Mouse (Mus musculus): ENCODE results near the gene Ssh3.

Gene Ssh3

DNA sequence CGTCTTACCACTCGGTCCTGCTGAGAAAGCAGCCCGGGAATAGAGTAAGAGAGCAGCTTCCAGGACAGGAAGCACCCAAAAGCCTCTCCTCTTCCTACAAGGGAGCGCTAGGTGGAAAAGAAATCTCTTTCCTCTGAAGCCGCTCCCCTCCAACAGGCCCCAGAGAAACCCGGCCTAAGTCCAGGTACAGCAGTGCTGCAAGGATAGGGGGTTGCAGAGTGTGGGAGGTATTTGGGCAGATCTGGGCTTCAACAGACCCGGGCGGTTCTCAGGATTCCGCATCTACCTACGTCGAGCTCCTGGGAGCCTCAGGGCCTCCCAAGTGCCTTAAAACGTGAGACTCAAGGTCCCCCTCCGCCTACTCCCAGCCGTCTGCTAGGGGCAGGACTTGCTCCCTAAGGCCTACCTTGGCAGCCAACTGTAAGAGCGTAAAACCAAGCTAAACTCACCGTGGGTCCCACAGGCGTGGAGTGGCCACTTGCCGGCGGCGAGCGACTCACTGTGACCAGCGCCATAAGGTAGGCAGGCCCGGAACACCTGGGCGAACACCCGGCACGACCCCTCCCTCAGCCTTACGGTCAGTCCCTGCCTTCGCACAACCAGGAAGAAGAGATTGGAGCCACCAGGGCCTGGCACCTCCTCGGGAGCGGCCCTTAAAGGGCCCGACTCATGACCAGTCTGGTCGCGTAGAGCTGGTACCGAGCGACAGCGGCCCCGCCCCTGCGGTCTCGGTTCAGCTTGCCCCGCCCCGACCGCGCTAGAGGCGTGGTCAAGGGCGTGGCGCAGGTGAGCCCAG is at the start of gene Ssh3:
Gene Ssh3, minus strand, starts transcription at position 615 of the 796 bp plus-strand sequence.
- DNase-seq (ENCODE audit: low read depth, low spot score) = peak; percentile 66

DNA sequence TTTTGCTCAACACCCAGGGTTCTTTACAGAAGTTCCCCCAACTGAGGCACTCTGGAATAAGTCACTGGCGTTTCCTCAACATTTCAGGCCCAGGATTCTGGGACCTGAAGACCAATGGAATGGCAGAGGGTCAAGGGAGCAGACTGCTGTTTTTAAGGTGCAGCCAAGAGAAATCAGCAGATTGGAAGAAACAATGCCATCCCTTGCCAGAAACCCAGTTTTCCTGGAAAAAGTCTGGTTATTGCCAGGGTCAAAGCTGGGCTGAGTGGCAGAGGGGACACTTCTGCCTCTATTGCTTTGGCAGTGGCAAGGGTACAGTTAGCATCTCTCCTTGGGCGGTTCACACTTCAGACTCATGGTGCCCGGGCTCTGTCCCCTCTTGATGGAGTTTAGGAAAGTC is 48.2 kb upstream of the Ssh3 start:
- DNase-seq (ENCODE audit: low read depth, low spot score) = no peak

DNA sequence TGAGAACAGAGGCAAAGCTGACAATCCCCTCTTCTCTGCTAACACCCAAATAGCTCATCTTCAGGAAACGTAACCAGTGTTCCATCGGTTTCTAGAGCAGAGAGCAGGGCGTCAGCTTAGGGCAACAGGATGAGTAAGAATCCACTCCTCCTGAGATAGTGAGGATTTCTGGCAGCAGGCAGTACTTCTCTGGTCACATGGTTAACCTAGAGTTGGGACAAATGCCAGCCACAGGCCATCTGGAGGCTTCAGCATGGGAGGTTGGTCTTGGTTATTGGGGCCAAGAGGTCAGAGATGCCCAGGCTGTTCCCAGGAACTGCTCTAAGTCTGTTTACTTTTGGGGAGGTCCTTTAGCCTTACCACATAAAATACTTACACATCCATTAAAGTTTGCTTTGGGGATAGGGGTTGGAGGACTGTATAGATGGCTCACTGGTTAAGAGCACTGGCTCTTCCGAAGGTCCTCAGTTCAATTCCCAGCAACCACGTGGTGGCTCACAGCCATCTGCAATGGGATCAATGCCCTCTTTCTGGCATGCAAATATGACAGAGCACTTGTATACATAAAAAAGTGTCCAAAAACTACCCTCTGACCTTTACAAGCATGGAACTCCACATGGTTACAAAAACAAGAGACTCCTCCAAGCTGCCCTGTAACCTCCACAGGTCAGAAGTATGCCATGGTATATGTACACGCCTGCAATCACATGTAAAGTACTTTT is 46.4 kb upstream of the Ssh3 start:
- DNase-seq (ENCODE audit: low read depth, low spot score) = no peak

DNA sequence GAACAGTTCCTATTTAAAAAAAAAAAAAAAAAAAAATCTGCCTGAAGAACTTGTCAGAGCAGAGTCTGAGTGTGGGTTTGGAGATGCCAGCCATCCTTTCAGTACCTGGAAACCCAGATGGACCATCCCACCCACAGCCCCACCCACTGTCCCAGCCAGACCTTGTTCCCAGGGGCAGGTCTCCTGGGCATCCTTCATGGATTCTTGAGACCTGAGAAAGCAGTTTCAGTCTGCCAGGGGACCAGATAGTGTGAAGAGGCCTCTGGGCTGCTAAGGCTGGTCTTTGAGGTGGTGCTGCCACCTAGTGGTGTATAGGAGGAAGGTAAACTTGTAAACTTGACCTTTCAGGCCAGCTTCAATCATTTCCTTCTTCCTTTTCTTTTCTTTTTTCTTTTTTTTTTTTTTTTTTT is 40.8 kb upstream of the Ssh3 start:
- peak; percentile 86 for DNase-seq (ENCODE audit: low read depth, low spot score)

DNA sequence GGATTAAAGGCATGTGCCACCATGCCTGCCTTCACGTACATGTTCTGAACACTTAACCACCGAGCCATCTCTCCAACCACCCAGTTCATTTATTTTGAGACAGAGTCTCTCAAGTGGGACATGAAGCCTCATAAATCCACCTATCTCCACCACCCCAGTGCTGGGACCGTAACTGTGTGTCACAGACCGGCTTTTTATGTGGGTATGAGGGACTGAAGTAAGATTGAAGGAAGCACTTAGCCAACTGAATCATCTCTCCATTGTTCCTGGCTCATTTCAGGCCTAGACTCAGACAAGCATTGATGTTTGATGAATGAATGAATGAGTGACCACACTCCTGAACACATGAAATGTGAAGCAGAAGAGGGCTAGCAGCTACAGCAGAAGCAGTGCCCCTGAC is 40.3 kb upstream of the Ssh3 start:
- no peak for DNase-seq (ENCODE audit: low read depth, low spot score)

DNA sequence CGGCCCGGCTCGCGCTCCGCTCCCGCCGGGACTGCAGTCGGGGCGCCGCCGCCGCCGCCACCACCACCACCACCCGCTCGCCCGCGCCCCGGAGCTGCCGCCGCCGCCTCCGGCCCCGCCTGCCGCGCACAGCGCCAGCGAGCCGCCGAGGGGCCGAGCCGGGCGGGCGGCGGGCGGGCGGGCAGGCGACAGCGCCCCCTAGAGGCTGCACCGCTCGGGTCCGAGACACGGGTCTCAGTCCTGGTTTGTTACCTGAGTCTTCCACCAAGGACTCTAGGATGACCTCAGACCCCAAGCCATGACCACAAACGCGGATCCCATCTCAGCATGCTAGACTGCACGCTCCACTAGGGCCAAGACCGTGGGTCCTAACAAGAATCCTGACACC is 37.2 kb upstream of the Ssh3 start, which contains the start of gene Grk2:
Gene Grk2, minus strand, starts transcription at position 33 of the 388 bp plus-strand sequence.
- DNase-seq (ENCODE audit: low read depth, low spot score) = peak; percentile 82

DNA sequence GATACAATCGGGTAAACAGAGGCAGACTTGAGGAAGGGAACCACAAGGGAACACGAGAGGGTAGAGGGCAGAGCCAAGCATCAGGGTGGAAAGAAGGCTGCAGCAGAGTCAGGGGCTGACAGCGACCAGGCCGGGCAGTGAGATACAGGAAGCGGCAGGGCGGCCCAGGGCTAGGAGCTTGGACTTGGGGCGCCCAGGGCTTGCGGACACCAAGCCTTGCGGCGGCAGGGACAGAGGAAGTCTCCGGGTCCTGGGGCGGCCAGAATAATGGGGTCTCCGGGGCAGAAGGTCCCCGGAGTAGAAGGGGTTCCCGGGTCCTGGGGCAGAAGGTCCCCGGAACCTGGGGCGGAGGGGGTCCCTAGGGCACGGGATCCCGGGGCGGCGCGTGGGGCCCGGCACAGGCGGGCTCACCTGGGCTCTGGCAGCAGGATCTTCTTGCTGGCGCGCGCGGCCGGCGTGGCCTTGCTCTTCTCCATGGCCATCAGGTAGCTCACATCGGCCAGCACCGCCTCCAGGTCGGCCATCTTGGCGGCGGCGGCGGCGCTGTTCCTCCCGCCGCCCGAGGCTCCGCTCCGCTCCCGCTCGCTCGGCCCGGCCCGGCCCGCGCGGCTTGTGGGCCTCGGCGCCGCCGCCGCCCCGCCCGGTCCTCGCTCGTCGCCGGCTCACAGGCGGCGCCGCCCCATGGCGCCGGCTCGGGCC is 36.7 kb upstream of the Ssh3 start:
- peak; percentile 64 for DNase-seq (ENCODE audit: low read depth, low spot score)

DNA sequence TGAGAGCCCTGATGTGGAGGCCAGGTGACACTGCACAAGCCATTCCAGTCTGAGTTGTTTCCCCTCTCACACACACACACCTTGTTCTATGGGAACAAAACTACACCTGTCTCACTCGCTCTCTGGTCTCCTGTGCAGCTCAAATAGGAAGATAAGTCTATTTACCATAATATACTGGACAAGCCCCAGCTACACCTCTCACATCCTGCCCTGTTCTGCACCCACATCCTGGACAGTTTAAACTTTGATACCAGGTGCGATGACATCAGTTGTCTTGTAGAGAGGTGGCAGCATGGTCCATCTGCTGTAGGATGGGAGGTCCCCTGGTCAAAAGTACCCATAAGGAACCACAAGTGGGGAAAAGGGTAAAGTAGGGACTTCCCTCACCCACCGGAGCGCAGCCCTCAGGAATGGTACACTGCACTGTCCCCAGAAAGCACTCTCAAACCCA is 35.9 kb upstream of the Ssh3 start:
- DNase-seq (ENCODE audit: low read depth, low spot score) = no peak

DNA sequence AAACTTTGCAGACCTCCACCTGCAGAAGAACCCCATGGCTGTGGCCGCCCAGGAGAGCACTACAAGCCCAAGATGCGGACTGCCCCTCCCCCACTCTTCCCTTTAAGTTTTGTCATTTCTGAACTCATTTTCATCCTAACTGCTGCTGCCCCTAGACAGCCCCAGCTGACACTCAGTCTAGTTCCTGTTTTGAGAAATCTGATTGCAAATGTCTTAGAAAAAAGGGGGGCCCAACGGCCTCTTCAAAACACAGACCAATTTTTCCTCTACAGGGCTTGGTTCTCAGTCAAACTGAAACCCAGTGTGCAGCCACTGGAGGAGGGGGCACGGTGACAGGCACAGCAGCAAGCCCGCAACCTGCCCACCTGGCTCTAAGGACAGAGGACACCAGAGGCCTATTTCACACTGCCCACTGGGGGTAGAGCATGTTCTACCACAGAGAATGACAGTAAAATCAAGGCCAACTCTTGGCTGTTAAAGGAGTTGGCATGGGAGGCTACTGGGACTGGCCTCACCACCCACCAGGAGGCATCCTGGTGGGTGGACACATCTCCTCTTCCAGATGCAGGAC is 35.4 kb upstream of the Ssh3 start:
- DNase-seq (ENCODE audit: low read depth, low spot score) = no peak

DNA sequence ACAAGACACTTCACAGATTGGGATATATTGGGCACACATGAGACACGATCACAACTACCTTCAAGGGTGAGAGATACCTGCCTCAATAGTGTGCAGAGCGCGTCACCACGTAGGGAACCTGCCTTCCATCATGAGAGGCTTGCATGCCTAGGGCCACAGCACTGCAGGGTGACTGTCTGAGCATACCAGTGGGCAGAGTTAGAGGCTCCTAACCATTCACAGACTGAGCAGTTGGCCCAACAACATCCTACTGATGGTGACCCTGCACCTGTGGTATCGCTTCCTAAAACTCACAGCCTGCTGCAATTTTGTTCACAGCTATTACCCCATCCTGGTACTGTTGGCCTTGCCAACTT is 34.6 kb upstream of the Ssh3 start:
- DNase-seq (ENCODE audit: low read depth, low spot score) = no peak

DNA sequence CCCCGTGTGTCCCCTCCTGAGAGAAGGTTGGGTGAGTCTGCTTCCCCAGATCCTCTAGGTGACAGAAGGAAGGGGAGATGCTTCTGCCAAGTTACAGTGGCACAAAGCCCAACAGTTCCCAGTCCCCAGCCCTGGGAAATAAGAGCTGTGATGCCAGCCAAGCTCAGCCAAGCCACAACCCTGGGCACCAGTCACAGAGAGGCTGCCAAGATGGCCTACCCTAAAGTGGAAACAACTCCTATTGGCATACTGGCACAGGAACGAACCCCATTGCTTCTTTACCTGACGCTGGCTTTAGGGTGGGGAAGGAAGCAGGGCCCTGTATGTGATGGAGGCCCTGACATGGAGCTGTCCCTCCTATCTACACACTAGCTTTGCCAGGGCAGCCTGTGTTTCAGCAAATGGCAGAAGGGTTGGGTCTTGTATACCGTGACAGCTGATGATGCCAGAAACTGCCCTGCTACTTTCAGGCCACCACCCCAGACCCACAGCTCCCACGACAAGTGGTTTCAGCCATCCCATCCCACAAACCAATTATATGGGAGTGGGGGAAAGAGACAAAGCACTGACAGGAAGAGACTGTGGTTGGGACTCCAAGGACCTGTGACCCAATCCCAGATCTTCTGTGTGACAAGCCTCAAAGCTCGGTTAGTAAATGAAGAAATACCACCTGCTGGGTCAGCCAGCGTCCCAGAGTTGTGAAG is 34.1 kb upstream of the Ssh3 start:
- DNase-seq (ENCODE audit: low read depth, low spot score) = no peak

DNA sequence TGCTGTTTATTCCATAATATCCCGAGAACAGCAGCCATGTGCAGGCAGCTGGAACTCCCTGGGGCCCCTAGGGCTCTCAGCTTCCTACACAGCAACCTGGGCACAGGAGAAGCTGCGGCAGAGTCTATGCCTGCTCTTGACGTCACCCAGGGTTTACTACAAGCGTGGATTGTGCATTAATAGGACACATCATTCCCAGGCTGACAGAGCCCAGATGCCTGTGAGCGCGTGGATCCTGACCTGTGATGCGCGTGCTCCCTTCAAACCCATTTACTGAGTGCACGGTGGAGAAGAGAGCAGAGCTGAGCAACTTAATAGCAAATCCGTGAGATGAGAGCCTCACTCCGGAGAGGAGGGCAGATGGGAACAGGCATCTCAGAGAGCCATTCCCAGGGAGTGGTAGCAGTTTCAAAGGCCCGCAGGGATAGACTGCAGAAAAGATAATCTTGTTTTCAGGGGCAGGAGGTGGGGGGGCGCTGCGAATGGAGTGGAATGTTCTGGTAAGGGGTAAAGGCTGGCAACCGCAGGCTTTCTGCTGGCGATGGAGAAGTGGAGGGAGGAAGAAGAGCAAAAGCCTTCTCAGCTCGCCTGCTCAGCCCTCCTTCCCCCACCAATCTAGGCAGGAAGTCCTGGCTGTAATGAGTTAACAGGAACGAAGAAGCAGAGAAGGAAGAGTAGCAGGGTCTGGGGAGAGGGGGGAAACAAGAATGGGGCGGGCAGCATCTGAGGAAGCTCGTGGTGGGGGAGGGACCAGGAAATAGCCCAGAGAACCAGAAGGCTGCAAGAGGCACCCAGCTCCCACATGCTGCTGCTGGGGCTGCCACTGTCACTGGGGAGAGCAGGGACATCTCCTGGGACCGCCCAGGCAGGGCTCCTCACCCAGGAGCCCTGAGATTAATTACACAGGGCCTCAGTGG is 33.0 kb upstream of the Ssh3 start:
- no peak for DNase-seq (ENCODE audit: low read depth, low spot score)

DNA sequence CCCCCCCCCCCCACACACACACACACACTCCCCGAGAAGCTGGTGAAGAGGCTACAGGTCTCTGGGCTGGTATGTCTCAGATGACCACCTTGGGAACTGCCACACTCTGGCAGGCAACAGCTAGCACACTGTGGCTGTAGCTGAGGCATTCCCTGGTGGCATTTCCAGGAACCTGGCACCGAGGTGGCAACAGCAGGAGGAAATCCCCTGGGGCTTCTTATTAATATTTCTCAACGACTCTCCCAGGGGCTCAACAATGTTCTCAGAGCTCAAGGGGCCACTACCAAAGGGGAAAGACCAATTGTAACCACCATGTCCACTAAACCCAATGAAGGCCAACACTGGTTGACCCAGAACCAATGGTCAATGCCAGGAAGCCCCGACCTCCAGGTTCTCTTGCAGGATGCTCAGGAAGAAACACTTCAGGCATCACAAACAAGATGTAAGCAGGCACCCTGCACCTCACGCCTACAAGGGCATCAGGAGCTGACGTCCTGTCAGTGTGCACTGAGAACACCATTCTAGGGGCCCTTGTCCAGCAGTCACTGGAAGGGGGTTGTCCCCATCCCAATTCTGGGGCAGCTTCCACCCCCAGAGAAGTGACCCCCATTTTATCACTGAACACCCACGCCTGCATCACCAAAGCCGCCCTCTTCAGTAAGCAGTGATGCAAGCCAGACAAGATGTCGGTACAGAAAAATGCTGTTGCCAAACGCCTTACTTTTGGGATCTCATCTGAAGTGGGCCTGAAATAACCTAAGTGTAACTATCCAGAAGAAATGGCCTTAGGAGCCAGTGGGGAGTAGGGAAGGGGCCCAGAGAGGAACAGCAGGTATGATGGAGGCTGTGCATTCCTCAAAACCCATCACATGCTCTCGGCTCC is 32.1 kb upstream of the Ssh3 start:
- no peak for DNase-seq (ENCODE audit: low read depth, low spot score)

DNA sequence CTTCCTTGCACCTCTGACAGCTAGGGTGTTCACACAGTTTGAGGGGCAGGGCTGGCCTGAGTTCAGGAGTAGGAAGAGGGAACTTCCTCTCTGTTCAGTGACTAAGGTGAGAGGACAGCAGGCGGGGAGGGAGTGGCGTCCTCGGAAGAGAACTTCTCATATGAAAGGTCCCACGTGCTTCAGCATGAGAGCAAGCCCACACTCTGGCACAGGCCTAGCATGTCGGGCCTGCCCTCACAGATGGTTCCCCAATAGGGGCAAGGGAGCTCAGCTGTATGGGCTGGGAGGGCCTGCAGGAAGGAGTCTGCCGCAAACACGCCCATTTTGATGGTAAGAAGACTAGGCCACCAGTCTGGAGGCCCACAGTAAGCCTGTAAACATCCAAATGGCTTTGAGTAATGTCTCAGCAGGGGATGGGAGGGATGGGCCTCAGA is 31.3 kb upstream of the Ssh3 start:
- DNase-seq (ENCODE audit: low read depth, low spot score) = peak; percentile 88

DNA sequence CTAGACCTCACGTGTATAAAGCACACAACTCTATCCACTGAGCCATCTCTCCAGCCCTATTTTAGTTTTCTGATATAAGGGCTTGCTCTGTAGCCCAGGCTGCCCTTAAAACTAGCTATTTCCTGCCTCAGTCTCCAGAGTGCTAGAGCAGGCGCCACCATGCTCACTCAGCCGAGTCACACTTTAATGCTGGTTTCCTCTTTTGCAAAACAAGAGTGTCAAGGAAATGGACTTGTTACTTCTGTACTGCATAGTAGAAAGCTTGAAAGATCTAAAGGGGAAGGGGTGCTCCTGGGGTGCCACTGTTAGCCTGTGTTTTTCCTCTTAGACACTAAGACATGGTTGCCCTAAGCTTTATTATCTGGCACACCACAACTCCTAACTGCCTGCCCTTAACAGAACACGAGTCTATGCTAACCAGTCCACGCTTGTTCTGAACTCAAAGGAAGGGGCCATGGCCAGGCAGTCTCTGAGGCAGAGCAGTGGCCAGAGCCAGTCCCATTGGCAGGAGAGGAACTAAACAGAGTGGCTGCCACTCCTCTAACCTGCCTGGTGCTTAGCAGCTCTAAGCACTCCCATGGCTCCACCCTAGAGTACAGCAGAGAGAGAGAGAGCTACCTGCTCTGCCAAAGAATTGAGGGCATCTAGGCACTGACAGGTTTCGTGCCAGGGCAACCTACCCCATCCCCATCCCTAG is 30.7 kb upstream of the Ssh3 start:
- no peak for DNase-seq (ENCODE audit: low read depth, low spot score)

DNA sequence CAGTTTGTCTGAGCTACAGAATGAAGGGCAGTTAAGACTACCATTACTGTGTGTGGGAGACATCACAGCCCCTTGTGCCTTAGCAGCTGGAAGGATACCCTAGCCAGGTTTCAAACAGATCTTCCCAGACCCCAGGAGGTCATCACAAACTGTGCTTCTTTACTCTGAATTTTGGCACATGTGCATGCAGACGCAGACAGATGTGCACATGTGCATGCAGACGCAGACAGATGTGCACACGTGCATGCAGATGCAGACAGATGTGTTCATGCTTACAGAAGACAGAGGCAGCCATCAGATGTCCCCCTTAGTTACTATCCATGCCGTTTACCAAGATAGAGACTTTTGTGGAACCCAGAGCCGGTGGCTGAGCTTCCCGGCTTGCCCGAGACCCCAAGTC is 30.1 kb upstream of the Ssh3 start:
- DNase-seq (ENCODE audit: low read depth, low spot score) = no peak

DNA sequence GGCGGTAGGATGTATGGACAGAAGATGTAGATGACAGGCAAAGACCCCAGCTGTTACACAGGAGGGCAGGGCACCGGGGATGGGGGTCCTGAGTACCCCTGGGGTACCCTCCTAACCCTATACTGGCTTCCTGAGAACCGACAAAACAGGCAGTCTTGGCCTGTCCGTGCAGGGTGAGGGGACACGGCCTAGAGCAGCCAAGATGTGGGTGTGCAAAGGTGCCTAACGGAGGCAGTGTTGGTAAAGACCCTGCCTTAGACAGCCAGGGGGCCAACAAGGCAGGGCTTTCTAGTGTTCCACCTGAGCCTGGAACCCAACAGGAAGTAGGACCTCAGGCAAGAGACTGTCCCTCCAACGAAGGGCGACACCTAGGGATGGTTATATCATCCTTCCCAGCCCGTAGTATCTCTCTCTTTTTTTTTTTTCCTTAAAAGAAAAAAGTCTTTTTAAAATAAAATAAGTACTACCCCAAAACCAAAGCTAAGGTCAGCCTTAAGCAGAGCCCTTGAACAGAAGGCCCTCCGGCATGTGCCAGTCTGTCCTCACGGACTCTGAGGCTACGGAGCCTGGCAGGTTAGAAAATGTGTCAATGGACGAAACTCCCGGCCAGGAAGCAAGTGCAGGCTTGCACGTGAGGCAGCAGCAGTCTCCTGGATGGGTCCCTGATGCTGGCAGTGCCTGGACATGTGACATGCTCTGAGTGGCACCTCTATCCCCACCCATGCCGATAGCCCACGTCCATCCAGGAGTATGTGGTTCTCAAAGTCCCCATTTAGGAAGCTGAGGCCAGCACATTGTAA is 29.5 kb upstream of the Ssh3 start:
- DNase-seq (ENCODE audit: low read depth, low spot score) = no peak

DNA sequence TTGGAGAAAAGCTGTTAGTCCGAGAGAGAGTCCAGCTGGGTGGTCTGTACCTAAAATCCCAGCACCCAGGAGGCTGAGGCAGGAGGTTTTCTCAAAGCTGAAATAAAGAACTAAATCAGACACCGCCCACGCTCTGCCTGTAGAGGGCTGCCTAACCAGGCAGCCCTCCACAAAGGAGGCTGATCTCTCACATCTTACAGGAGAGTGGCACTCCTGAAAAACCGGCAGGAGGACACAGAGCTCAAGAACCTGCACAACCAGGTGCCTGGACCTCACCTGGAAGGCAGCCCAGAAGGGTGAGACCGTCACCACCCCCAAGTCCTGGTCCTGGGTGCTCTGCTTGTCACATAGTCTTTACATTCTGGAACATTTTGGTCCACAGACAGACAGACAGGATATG is 28.9 kb upstream of the Ssh3 start:
- no peak for DNase-seq (ENCODE audit: low read depth, low spot score)
